16 mouse cellular contexts compared by ENCODE assay signal in genomic region chr10:69114384-69114783, GRCm38 (mm10). TPM values are rescaled to one million over a fixed set of nuclear protein-coding genes. Genes with fewer than 3 reads are reported as not detected.
DNase-seq lines count a peak whose midpoint lies in the region; ATAC-seq and TF ChIP-seq lines count a peak whose summit lies in the region.
"Had no signal": no experiment of that assay in that cellular context is flagged by ENCODE, and none has a peak within 500 bp of the region (broad histone marks: within the 10 kb centered on the region; RNA-seq: fewer than 3 reads in every experiment).

No protein-coding gene starts in this region.

- ATAC-seq in cerebellum, adult (ENCODE audit: insufficient number of reproducible peaks, low FRiP score, low TSS enrichment): no peak
- ATAC-seq in kidney, postnatal 0 days (replicated peaks; ENCODE audit: low FRiP score, low read depth): no peak
- ATAC-seq: liver, embryonic 12.5 days had no signal

- no peak overlapping the region for H3K27ac ChIP-seq in kidney, postnatal 0 days
- no peak overlapping the region for H3K27ac ChIP-seq in CH12.LX (ENCODE audit: insufficient read depth, low read depth)
- H3K27ac ChIP-seq in cortical plate, adult 2 months (ENCODE audit: insufficient read depth, low read length): no peak overlapping the region
- H3K27ac ChIP-seq: embryonic facial prominence, embryonic 15.5 days; hindbrain, embryonic 10.5 days; liver, embryonic 12.5 days; midbrain, embryonic 10.5 days had no signal

- H3K4me3 ChIP-seq in kidney, postnatal 0 days (replicated peaks; ENCODE audit: low read depth, low read length): no peak overlapping the region
- no peak overlapping the region for H3K4me3 ChIP-seq in CH12.LX (replicated peaks in 1 of 3; ENCODE audit: low read depth in 2 of 3, low read length in 2 of 3, poor library complexity in 1 of 3)
- no peak overlapping the region for H3K4me3 ChIP-seq in cortical plate, adult 2 months (ENCODE audit: insufficient read depth, low read length)
- H3K4me3 ChIP-seq: embryonic facial prominence, embryonic 15.5 days; hindbrain, embryonic 10.5 days; liver, embryonic 12.5 days; midbrain, embryonic 10.5 days had no signal

- in situ Hi-C loops in CH12.LX (cut with MboI; ENCODE audit: low pct_ligation_motif_present, low pct_unique_long_range_greater_than_20kb, low sequenced_read_pairs): no loop called here

- TF ChIP-seq RAD21 in CH12.LX (IDR thresholded peaks at IDR 0.05; ENCODE audit: low read depth, low read length): peak; percentile 50

- dilution Hi-C loops in CH12.LX (cut with MboI; ENCODE audit: extremely low pct_ligation_motif_present, extremely low pct_unique_long_range_greater_than_20kb, low sequenced_read_pairs): no loop called here

- H3K9me3 ChIP-seq in kidney, postnatal 0 days (replicated peaks; ENCODE audit: low read length): no peaks in the 10 kb centered on the region
- peaks cover 6% of the 10 kb centered on the region for H3K9me3 ChIP-seq in CH12.LX (replicated peaks; ENCODE audit: low read length)
- H3K9me3 ChIP-seq: embryonic facial prominence, embryonic 15.5 days; hindbrain, embryonic 10.5 days had no signal

- no peaks in the 10 kb centered on the region for H3K36me3 ChIP-seq in kidney, postnatal 0 days (ENCODE audit: insufficient read depth, low read length)
- no peaks in the 10 kb centered on the region for H3K36me3 ChIP-seq in CH12.LX (replicated peaks in 1 of 2; ENCODE audit: control insufficient read depth in 1 of 2, insufficient read depth in 1 of 2, low read length in 1 of 2)
- H3K36me3 ChIP-seq: embryonic facial prominence, embryonic 15.5 days; hindbrain, embryonic 10.5 days; liver, embryonic 12.5 days; midbrain, embryonic 10.5 days had no signal

- no peaks in the 10 kb centered on the region for H3K27me3 ChIP-seq in kidney, postnatal 0 days (ENCODE audit: insufficient read depth, low read length)
- H3K27me3 ChIP-seq in CH12.LX (replicated peaks): no peaks in the 10 kb centered on the region
- H3K27me3 ChIP-seq: embryonic facial prominence, embryonic 15.5 days; liver, embryonic 12.5 days had no signal

- no peak overlapping the region for H3K9ac ChIP-seq in kidney, postnatal 0 days (ENCODE audit: low read depth, low read length)
- H3K9ac ChIP-seq in CH12.LX (ENCODE audit: insufficient read depth, low read depth): no peak overlapping the region
- H3K9ac ChIP-seq: embryonic facial prominence, embryonic 15.5 days; liver, embryonic 12.5 days had no signal

- no peak overlapping the region for H3K4me2 ChIP-seq in kidney, postnatal 0 days (ENCODE audit: low read length)
- H3K4me2 ChIP-seq in CH12.LX (ENCODE audit: insufficient read depth, low read depth, poor library complexity, severe bottlenecking): no peak overlapping the region
- H3K4me2 ChIP-seq: embryonic facial prominence, embryonic 15.5 days; liver, embryonic 12.5 days had no signal

- TF ChIP-seq EP300 in CH12.LX (IDR thresholded peaks at IDR 0.05; ENCODE audit: low read length): no peak

- no peak for TF ChIP-seq POLR2A in CH12.LX (IDR thresholded peaks at IDR 0.05; ENCODE audit: low read depth, low read length)
- TF ChIP-seq POLR2A in cortical plate, adult 2 months (IDR thresholded peaks at IDR 0.05; ENCODE audit: extremely low read depth, insufficient read depth, low read length): no peak

- no peaks in the 10 kb centered on the region for H3K79me2 ChIP-seq in CH12.LX (replicated peaks; ENCODE audit: control insufficient read depth, extremely low read depth, insufficient read depth, poor library complexity, severe bottlenecking)

- peak; percentile 9 to 13 for DNase-seq in cerebellum, postnatal 10 days
- peak; percentile 17 for DNase-seq in kidney, postnatal 0 days (ENCODE audit: low spot score)
- no peak for DNase-seq in kidney, adult 8-10 months
- DNase-seq in CH12.LX (ENCODE audit: extremely low read depth): peak; percentile 26
- no peak for DNase-seq in left cerebral cortex, adult 8-10 months (ENCODE audit: low spot score in 2 of 2)
- no peak for DNase-seq in ovary, adult 18-20 months (ENCODE audit: low spot score)
- DNase-seq: B cell, adult 2 months; cerebellum, adult 8-10 months; retina, postnatal 1 day; thymus, postnatal 14 days had no signal

- peak; percentile 45; the same call in 1 of the 2 replicates for TF ChIP-seq CTCF in kidney, postnatal 0 days (IDR thresholded peaks at IDR 0.05; ENCODE audit: low read depth)
- peak in 1 of 2 experiments; percentile 46; a peak in 2 of 4 replicates for TF ChIP-seq CTCF in CH12.LX (conservative IDR thresholded peaks at IDR 0.05 in 1 of 2, IDR thresholded peaks at IDR 0.05 in 1 of 2; ENCODE audit: low read depth in 2 of 2, low read length in 2 of 2)
- 0 out of 2 replicates have a peak, but pooled peaks have one; percentile 24 for TF ChIP-seq CTCF in cortical plate, adult 2 months (IDR thresholded peaks at IDR 0.05; ENCODE audit: extremely low read depth, insufficient read depth, low read length)

- no peaks in the 10 kb centered on the region for H3K4me1 ChIP-seq in kidney, postnatal 0 days (replicated peaks; ENCODE audit: insufficient read depth, low read length)
- no peaks in the 10 kb centered on the region for H3K4me1 ChIP-seq in CH12.LX (ENCODE audit: control insufficient read depth in 1 of 2, insufficient read depth in 2 of 2)
- no peaks in the 10 kb centered on the region; the same call in 1 of the 2 replicates for H3K4me1 ChIP-seq in cortical plate, adult 2 months (ENCODE audit: control insufficient read depth, insufficient read depth, low read length)
- H3K4me1 ChIP-seq: hindbrain, embryonic 10.5 days; liver, embryonic 12.5 days; midbrain, embryonic 10.5 days had no signal

TF ChIP-seq in CH12.LX, 34 proteins besides CTCF, POLR2A, EP300 and RAD21:
- no peak for TF ChIP-seq MAZ (IDR thresholded peaks at IDR 0.05; ENCODE audit: low read depth, low read length)
- peak; percentile 14; the same call in 1 of the 2 replicates for TF ChIP-seq SMC3 (IDR thresholded peaks at IDR 0.05; ENCODE audit: low read depth, low read length)
- no peak for TF ChIP-seq MAX (IDR thresholded peaks at IDR 0.05; ENCODE audit: low read length)
- TF ChIP-seq E2F4 (IDR thresholded peaks at IDR 0.05; ENCODE audit: insufficient replicate concordance, low read depth, low read length): no peak

RNA-seq across cellular contexts. Expression of gene Rhobtb1, which starts 36.9 kb away (rescaled TPM):
- polyA plus RNA-seq in kidney, postnatal 0 days (2015; fragmentation: Nextera tagmentation; extraction: Ambion mirVana): 23.3 and 24.6 TPM in 2 replicates
- total RNA-seq in CH12.LX (2012; rRNA removed): 12.2 and 13.3 TPM in 2 replicates
- 2.7 and 3.4 TPM in 2 replicates for total RNA-seq in CH12.LX (2014; rRNA removed)
- polyA plus RNA-seq in CH12.LX (2012; ENCODE audit: insufficient read length, low read depth): 3.1 and 3.7 TPM in 2 replicates
- polyA plus RNA-seq in cortical plate, adult 2 months (2012; rRNA removed): 4.6 and 4.7 TPM in 2 replicates
- total RNA-seq in left cerebral cortex, adult 8-10 months (2022): 1 to 10 TPM; 5.7 to 9.0 (median 6.8) TPM

Comparison
In these comparisons a context has a peak if more than half of its experiments do, and no peak if none do; other contexts are left out.
1. DNase-seq: peak in cerebellum, postnatal 10 days (2 of 2), kidney, postnatal 0 days (single experiment) and CH12.LX (single experiment); none in kidney, adult 8-10 months (0 of 2), left cerebral cortex, adult 8-10 months (0 of 2) and ovary, adult 18-20 months (single experiment).